Mouse (Mus musculus) bone marrow, adult 2 months (tissue): ENCODE measurements around the gene Diexf.

ENCODE experiments used
- CTCF ChIP-seq: fragments of 200-500 bp; IDR thresholded peaks from 2 replicates; pipeline ENCODE4 v1.5.1; 2011; ENCODE audit warnings: low read length, control low read depth; ENCODE audit not compliant: control insufficient read depth, insufficient read depth
- POLR2A ChIP-seq: fragments of 200-500 bp; IDR thresholded peaks from 2 replicates; pipeline ENCODE4 v1.6.1; 2011; ENCODE audit warnings: low read depth, mild to moderate bottlenecking, control low read depth, low read length, borderline replicate concordance; ENCODE audit not compliant: control insufficient read depth

DNA sequence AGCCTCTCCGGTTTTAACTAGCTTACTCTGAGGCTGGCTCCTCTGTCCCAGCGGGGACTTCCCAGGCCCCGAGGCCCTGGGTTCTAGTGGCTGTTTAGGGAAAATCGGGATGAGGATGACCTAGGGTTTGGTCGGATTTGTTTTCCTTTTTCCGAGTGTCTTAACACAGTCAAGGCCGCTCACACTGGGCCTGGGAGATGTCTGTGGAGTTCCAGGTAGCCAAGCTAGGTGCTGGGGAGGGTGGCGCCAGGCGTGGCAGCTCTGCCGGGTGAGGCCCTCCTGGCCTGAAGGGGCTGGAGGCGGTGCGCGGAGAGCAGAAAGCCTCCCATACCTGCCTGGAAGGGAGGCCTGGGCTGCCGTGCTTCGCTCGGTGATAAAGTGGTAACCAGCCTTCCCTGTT, 23.5 kb upstream of the Diexf start:
- TF ChIP-seq POLR2A (no peak), CTCF (no peak)
